Mouse (Mus musculus) neural tube, embryonic 13.5 days (tissue): ENCODE results near the gene Osbpl10. TPM values are rescaled to one million over a fixed set of nuclear protein-coding genes. Genes with fewer than 3 reads are reported as not detected.
"Not testable (repeated sequence)": the region's sequence is repeated elsewhere in the genome, so short reads cannot be mapped to it uniquely, and the experiment has no call there.

Experiments
- ATAC-seq: fragments of 200-750 bp; cut with Nextera tagmentation; 2 replicates; pipeline ENCODE4 v1.8.0; 2017; ENCODE audit warnings: low read depth, mild to moderate bottlenecking, moderate TSS enrichment, moderate library complexity
- H3K27ac ChIP-seq: fragments of 300-500 bp; sonication (generic); replicated peaks from 2 replicates; pipeline ENCODE4 v1.5.1; 2015; ENCODE audit warnings: moderate library complexity, mild to moderate bottlenecking, inconsistent platforms
- H3K27me3 ChIP-seq: fragments of 300-500 bp; sonication (generic); 2 replicates; pipeline ENCODE4 v1.6.1; 2015; ENCODE audit warnings: mild to moderate bottlenecking, inconsistent platforms
- H3K36me3 ChIP-seq: fragments of 300-500 bp; sonication (generic); 2 replicates; pipeline ENCODE4 v1.6.1; 2015; ENCODE audit warnings: mild to moderate bottlenecking, inconsistent platforms
- H3K4me1 ChIP-seq: fragments of 300-500 bp; sonication (generic); replicated peaks from 2 replicates; pipeline ENCODE4 v1.6.1; 2015; ENCODE audit warnings: inconsistent platforms
- H3K4me2 ChIP-seq: fragments of 300-500 bp; sonication (generic); 2 replicates; pipeline ENCODE4 v1.6.1; 2015; ENCODE audit warnings: inconsistent platforms, mild to moderate bottlenecking, moderate library complexity
- H3K4me3 ChIP-seq: fragments of 300-500 bp; sonication (generic); 2 replicates; pipeline ENCODE4 v1.5.1; 2015; ENCODE audit warnings: mild to moderate bottlenecking, inconsistent platforms
- H3K9ac ChIP-seq: fragments of 300-500 bp; sonication (generic); 2 replicates; pipeline ENCODE4 v1.6.1; 2015; ENCODE audit warnings: moderate library complexity, mild to moderate bottlenecking, inconsistent platforms
- H3K9me3 ChIP-seq: fragments of 300-500 bp; sonication (generic); 2 replicates; pipeline ENCODE4 v1.6.1; 2016; ENCODE audit warnings: inconsistent platforms
- WGBS: fragments of 180-500 bp; shearing (Covaris S2); methylation state at CpG from one replicate; pipeline ENCODE4 v1.1.7; 2015; 5-methylcytosine and 5-hydroxymethylcytosine counted together
- polyA plus RNA-seq: library from polyadenylated mRNA; unstranded; fragments of >200 nt; fragmentation: Nextera tagmentation; extraction: Ambion mirVana; gene quantifications from 2 replicates; pipeline ENCODE4 v1.2.1, GENCODE M21; 2015

Gene Osbpl10
- polyA plus RNA-seq, 1 experiment from 2014 or later: 3.2 TPM

GRCm38 (mm10) chr9:114955340-114955739 is 23.0 kb upstream of the Osbpl10 start:
- no peaks in the 10 kb centered on the region for H3K4me1 ChIP-seq
- no peak for ATAC-seq
- H3K4me2 ChIP-seq: no peak overlapping the region
- WGBS: 94% methylated on average over 11 of the region's 11 CpGs
- no peak overlapping the region for H3K9ac ChIP-seq
- H3K27ac ChIP-seq: no peak overlapping the region
- no peaks in the 10 kb centered on the region for H3K9me3 ChIP-seq
- H3K36me3 ChIP-seq: no peaks in the 10 kb centered on the region
- H3K4me3 ChIP-seq: no peak overlapping the region
- no peaks in the 10 kb centered on the region for H3K27me3 ChIP-seq

- Histone ChIP-seq H3K36me3 (no peaks in the 10 kb centered on the region), H3K9me3 (no peaks in the 10 kb centered on the region), H3K4me3 (no peak overlapping the region), H3K4me1 (no peaks in the 10 kb centered on the region), H3K9ac (no peak overlapping the region), H3K27ac (no peak overlapping the region), H3K27me3 (no peaks in the 10 kb centered on the region), H3K4me2 (no peak overlapping the region)
- ATAC-seq: no peak
- 37% methylated on average over 5 of the region's 5 CpGs for WGBS
These were observed 21.4 kb upstream of the Osbpl10 start for GRCm38 (mm10) chr9:114956945-114957344.

GRCm38 (mm10) chr9:114960043-114960789 is 18.2 kb upstream of the Osbpl10 start:
- no peaks in the 10 kb centered on the region for H3K36me3 ChIP-seq
- ATAC-seq: no peak
- H3K27ac ChIP-seq: no peak overlapping the region
- 0 out of 2 replicates have a peak, but pooled peaks cover 6% of the 10 kb centered on the region for H3K9me3 ChIP-seq
- no peak overlapping the region for H3K4me3 ChIP-seq
- no peaks in the 10 kb centered on the region for H3K4me1 ChIP-seq
- H3K9ac ChIP-seq: no peak overlapping the region
- 78% methylated on average over 4 of the region's 4 CpGs for WGBS
- H3K27me3 ChIP-seq: no peaks in the 10 kb centered on the region
- H3K4me2 ChIP-seq: no peak overlapping the region

GRCm38 (mm10) chr9:114960844-114961243 is 17.5 kb upstream of the Osbpl10 start:
- H3K4me3 ChIP-seq: no peak overlapping the region
- H3K27ac ChIP-seq: no peak overlapping the region
- no peaks in the 10 kb centered on the region for H3K36me3 ChIP-seq
- H3K4me2 ChIP-seq: no peak overlapping the region
- H3K27me3 ChIP-seq: no peaks in the 10 kb centered on the region
- WGBS: 89% methylated on average over 6 of the region's 6 CpGs
- no peak overlapping the region for H3K9ac ChIP-seq
- H3K9me3 ChIP-seq: 0 out of 2 replicates have a peak, but pooled peaks cover 6% of the 10 kb centered on the region
- no peaks in the 10 kb centered on the region for H3K4me1 ChIP-seq
- ATAC-seq: no peak

GRCm38 (mm10) chr9:114964093-114964492 is 14.3 kb upstream of the Osbpl10 start:
- Histone ChIP-seq H3K27ac (no peak overlapping the region), H3K9me3 (0 out of 2 replicates have a peak, but pooled peaks cover 6% of the 10 kb centered on the region), H3K27me3 (no peaks in the 10 kb centered on the region), H3K4me3 (no peak overlapping the region), H3K4me2 (no peak overlapping the region), H3K36me3 (no peaks in the 10 kb centered on the region), H3K4me1 (no peaks in the 10 kb centered on the region), H3K9ac (no peak overlapping the region)
- 74% methylated on average over 3 of the region's 3 CpGs for WGBS
- ATAC-seq: no peak

- not testable (repeated sequence) for ATAC-seq, H3K9ac ChIP-seq, H3K4me1 ChIP-seq, H3K27me3 ChIP-seq, H3K4me3 ChIP-seq, H3K27ac ChIP-seq, H3K4me2 ChIP-seq, H3K9me3 ChIP-seq, H3K36me3 ChIP-seq
- 88% methylated on average over 7 of the region's 7 CpGs for WGBS
These were observed 12.1 kb upstream of the Osbpl10 start for GRCm38 (mm10) chr9:114966286-114966685.

- Histone ChIP-seq H3K9me3 (no peaks in the 10 kb centered on the region), H3K4me3 (peak overlapping the region; percentile 67), H3K9ac (peak overlapping the region; percentile 86), H3K4me2 (peak overlapping the region; percentile 88), H3K36me3 (no peaks in the 10 kb centered on the region), H3K27me3 (peaks cover 31% of the 10 kb centered on the region), H3K4me1 (peaks cover 22% of the 10 kb centered on the region), H3K27ac (peak overlapping the region; percentile 88)
- 11% methylated on average over 31 of the region's 31 CpGs for WGBS
- ATAC-seq: peak; percentile 34
These were observed 698 bp upstream of the Osbpl10 start for GRCm38 (mm10) chr9:114977461-114978280.

- no peak overlapping the region for H3K27ac ChIP-seq
- WGBS: 79% methylated on average over 6 of the region's 6 CpGs
These were observed 1.6 kb downstream of the Osbpl10 start for GRCm38 (mm10) chr9:114979969-114980368.

GRCm38 (mm10) chr9:114982689-114983360 is 4.5 kb downstream of the Osbpl10 start, which contains the start of gene Rps27rt:
TSS of gene Rps27rt (minus strand) at chr9:114982739.
- ATAC-seq: no peak
- Histone ChIP-seq H3K27me3 (peaks cover 18% of the 10 kb centered on the region), H3K27ac (no peak within 1 kb of the TSS), H3K4me2 (no peak within 1 kb of the TSS), H3K4me3 (no peak within 1 kb of the TSS), H3K36me3 (no peaks in the 10 kb centered on the region), H3K9me3 (no peaks in the 10 kb centered on the region), H3K9ac (no peak within 1 kb of the TSS), H3K4me1 (peaks cover 18% of the 10 kb centered on the region)
- WGBS: 94% methylated on average over 16 of the region's 16 CpGs

More at GRCm38 (mm10) chr9:114979969-114980368, 1.6 kb downstream of the Osbpl10 start:
- no peaks in the 10 kb centered on the region for H3K36me3 ChIP-seq
- H3K4me2 ChIP-seq: peak overlapping the region; percentile 88
- H3K9ac ChIP-seq: no peak overlapping the region
- peak overlapping the region; percentile 67; the same call in 1 of the 2 replicates for H3K4me3 ChIP-seq
- ATAC-seq: no peak
- H3K9me3 ChIP-seq: no peaks in the 10 kb centered on the region
- peaks cover 22% of the 10 kb centered on the region for H3K4me1 ChIP-seq
- peaks cover 31% of the 10 kb centered on the region for H3K27me3 ChIP-seq

- H3K27me3 ChIP-seq: 0 out of 2 replicates have a peak, but pooled peaks cover 2% of the 10 kb centered on the region
- H3K4me3 ChIP-seq: no peak overlapping the region
- WGBS: 89% methylated on average over 5 of the region's 5 CpGs
- peaks cover 7% of the 10 kb centered on the region; the same call in 1 of the 2 replicates for H3K4me1 ChIP-seq
- H3K9ac ChIP-seq: no peak overlapping the region
- ATAC-seq: no peak
- H3K9me3 ChIP-seq: no peaks in the 10 kb centered on the region
- no peak overlapping the region for H3K27ac ChIP-seq
- no peaks in the 10 kb centered on the region for H3K36me3 ChIP-seq
- H3K4me2 ChIP-seq: no peak overlapping the region
These were observed 7.4 kb downstream of the Osbpl10 start for GRCm38 (mm10) chr9:114985741-114986140.

GRCm38 (mm10) chr9:114986361-114986760 is 8.0 kb downstream of the Osbpl10 start:
- Histone ChIP-seq H3K4me1 (peaks cover 7% of the 10 kb centered on the region; the same call in 1 of the 2 replicates), H3K27ac (no peak overlapping the region), H3K36me3 (no peaks in the 10 kb centered on the region), H3K4me2 (no peak overlapping the region), H3K9me3 (no peaks in the 10 kb centered on the region), H3K27me3 (no peaks in the 10 kb centered on the region), H3K9ac (no peak overlapping the region), H3K4me3 (no peak overlapping the region)
- no peak for ATAC-seq
- WGBS: 82% methylated on average over 5 of the region's 5 CpGs
